Mouse (Mus musculus): ENCODE results near the gene Zfp58. TPM values are rescaled to one million over a fixed set of nuclear protein-coding genes. Genes with fewer than 3 reads are reported as not detected.

Gene Zfp58
- polyA plus RNA-seq (2012; fragmentation: generic; extraction: Trizol): 1 to 10 TPM in 1 of 2 experiments, under 1 TPM in 1; 0.16 to 2.1 TPM

GRCm38 (mm10) chr13:67500084-67500719 is at the start of gene Zfp58:
Zfp58 (minus strand) TSS chr13:67500555.

GRCm38 (mm10) chr13:67525753-67526410 is 25.5 kb upstream of the Zfp58 start, which contains the start of the genes Gm26965 and Zfp87:
Gm26965 (minus strand) TSS chr13:67526151.
Zfp87 (minus strand) TSS chr13:67526177.

GRCm38 (mm10) chr13:67483625-67484423 is 16.5 kb downstream of the Zfp58 start, which contains the start of gene Zfp874b:
Zfp874b (minus strand) TSS chr13:67484258.

GRCm38 (mm10) chr13:67451172-67452020 is 49.0 kb downstream of the Zfp58 start, which contains the start of gene Zfp874a:
Zfp874a (minus strand) TSS chr13:67451624.

Other genes starting within 250 kb of the Zfp58 start
- under 1 TPM; 0.01 to 0.17 TPM for gene Zfp458, start 222.1 kb downstream of the Zfp58 start, polyA plus RNA-seq (2012; fragmentation: generic; extraction: Trizol)
- under 1 TPM in 1 of 2 experiments, not detected in 1; 0.63 TPM for gene Zfp457, start 194.1 kb downstream of the Zfp58 start, polyA plus RNA-seq (2012; fragmentation: generic; extraction: Trizol)
- gene Zfp595, start 168.0 kb downstream of the Zfp58 start, polyA plus RNA-seq (2012; fragmentation: generic; extraction: Trizol): under 1 TPM; 0.06 to 0.68 TPM
- gene Gm28044, start 140.0 kb downstream of the Zfp58 start, polyA plus RNA-seq (2012; fragmentation: generic; extraction: Trizol): 1 to 10 TPM in 1 of 2 experiments, under 1 TPM in 1; 0.16 to 2.3 TPM
- gene Zfp953, start 139.9 kb downstream of the Zfp58 start, polyA plus RNA-seq (2012; fragmentation: generic; extraction: Trizol): under 1 TPM; 0.04 to 0.35 TPM
- gene Gm28041, start 124.8 kb downstream of the Zfp58 start, polyA plus RNA-seq (2012; fragmentation: generic; extraction: Trizol): 1 to 10 TPM in 1 of 2 experiments, under 1 TPM in 1; 0.82 to 3.3 TPM
- under 1 TPM; 0.02 to 0.30 TPM for gene Zfp456, start 124.7 kb downstream of the Zfp58 start, polyA plus RNA-seq (2012; fragmentation: generic; extraction: Trizol)
- gene Zfp429, start 100.7 kb downstream of the Zfp58 start, polyA plus RNA-seq (2012; fragmentation: generic; extraction: Trizol): 1 to 10 TPM in 1 of 2 experiments, under 1 TPM in 1; 0.19 to 3.6 TPM
- gene Zfp459, start 79.1 kb downstream of the Zfp58 start, polyA plus RNA-seq (2012; fragmentation: generic; extraction: Trizol): not detected
- gene Zfp874a, start 48.9 kb downstream of the Zfp58 start, polyA plus RNA-seq (2012; fragmentation: generic; extraction: Trizol): 1 to 10 TPM in 1 of 2 experiments, under 1 TPM in 1; 0.05 to 1.8 TPM
- 1 to 10 TPM in 1 of 2 experiments, under 1 TPM in 1; 0.08 to 1.9 TPM for gene Zfp874b, start 16.3 kb downstream of the Zfp58 start, polyA plus RNA-seq (2012; fragmentation: generic; extraction: Trizol)
- not detected for gene Gm26965, start 25.6 kb upstream of the Zfp58 start, polyA plus RNA-seq (2012; fragmentation: generic; extraction: Trizol)
- gene Zfp87, start 25.6 kb upstream of the Zfp58 start, polyA plus RNA-seq (2012; fragmentation: generic; extraction: Trizol): 10 to 100 TPM; 13.1 to 51.3 TPM
- under 1 TPM; 0.07 to 0.77 TPM for gene Zfp748, start 53.3 kb upstream of the Zfp58 start, polyA plus RNA-seq (2012; fragmentation: generic; extraction: Trizol)
- gene Zfp729b, start 109.2 kb upstream of the Zfp58 start, polyA plus RNA-seq (2012; fragmentation: generic; extraction: Trizol): under 1 TPM; 0.02 to 0.58 TPM
- under 1 TPM in 1 of 2 experiments, not detected in 1; 0.17 TPM for gene Gm49345, start 137.2 kb upstream of the Zfp58 start, polyA plus RNA-seq (2012; fragmentation: generic; extraction: Trizol)
- gene Zfp729a, start 137.2 kb upstream of the Zfp58 start, polyA plus RNA-seq (2012; fragmentation: generic; extraction: Trizol): 1 to 10 TPM in 1 of 2 experiments, under 1 TPM in 1; 0.16 to 1.4 TPM
- gene Zfp738, start 186.5 kb upstream of the Zfp58 start, polyA plus RNA-seq (2012; fragmentation: generic; extraction: Trizol): under 1 TPM; 0.04 to 0.78 TPM
- under 1 TPM; 0.07 to 0.89 TPM for gene Zfp65, start 228.6 kb upstream of the Zfp58 start, polyA plus RNA-seq (2012; fragmentation: generic; extraction: Trizol)